Mouse (Mus musculus) thymus, adult 2 months (tissue): ENCODE measurements around the gene Cxcr6.

Experiments
- CTCF ChIP-seq: fragments of 200-500 bp; IDR thresholded peaks from 2 replicates; pipeline ENCODE4 v1.5.1; 2012; ENCODE audit warnings: mild to moderate bottlenecking, control low read depth, low read length, moderate library complexity, borderline replicate concordance; ENCODE audit not compliant: control insufficient read depth, poor library complexity, insufficient read depth; ENCODE audit errors: extremely low read depth
- POLR2A ChIP-seq: fragments of 200-500 bp; IDR thresholded peaks from 2 replicates; pipeline ENCODE4 v1.6.1; 2012; ENCODE audit warnings: mild to moderate bottlenecking, low read length, control low read depth, moderate library complexity; ENCODE audit not compliant: control insufficient read depth, poor library complexity, insufficient read depth; ENCODE audit errors: extremely low read depth

DNA sequence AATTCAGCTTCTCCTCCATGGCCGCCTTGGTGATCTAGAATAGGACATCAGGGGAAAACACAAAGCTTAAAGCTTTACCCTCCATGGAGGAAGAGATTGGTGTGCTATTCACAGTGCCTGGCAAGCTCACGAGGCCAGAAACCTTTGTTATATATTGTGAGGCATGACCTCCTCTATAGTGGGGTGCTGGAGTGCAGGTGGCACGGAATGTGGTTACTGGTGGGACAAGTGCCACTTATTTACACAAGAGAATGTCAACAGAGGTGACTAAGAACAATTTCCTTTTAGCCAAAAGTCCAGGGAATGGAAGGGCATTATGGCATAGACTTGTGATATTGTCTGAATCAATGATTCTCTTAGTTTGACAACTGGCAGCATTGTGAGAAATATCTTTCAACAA lies 20.4 kb downstream of the Cxcr6 start:
- no peak for TF ChIP-seq POLR2A
- no peak for TF ChIP-seq CTCF
